Mouse (Mus musculus): Measurements from ENCODE around the gene Sytl1.

DNA sequence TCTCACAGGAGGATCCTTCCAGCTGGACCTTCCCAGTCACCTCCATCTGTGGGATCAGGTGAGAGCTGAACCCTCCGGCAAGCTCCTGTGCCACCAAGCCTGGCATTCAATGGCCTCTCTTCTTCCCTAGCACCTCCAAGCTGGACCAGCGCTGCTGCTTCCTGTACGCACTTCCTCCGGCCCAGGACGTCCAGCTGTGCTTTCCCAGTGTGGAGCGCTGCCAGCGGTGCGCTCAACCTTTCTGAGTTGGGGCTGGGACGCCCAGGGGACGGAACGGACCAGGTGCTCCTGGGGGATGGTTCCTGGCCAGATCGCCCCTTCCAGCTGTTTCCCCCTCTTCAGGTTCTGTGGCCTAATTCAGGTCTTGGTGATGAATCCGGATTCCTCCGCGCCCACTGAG lies 15.8 kb downstream of the Sytl1 start:
- TF ChIP-seq POLR2A (IDR thresholded peaks at IDR 0.05; ENCODE audit: borderline replicate concordance, control insufficient read depth, low read depth, low read length), result no peak
- no peak for TF ChIP-seq CTCF (IDR thresholded peaks at IDR 0.05; ENCODE audit: control insufficient read depth, insufficient read depth, low read length)

All from bone marrow, adult 2 months (tissue).